Mouse (Mus musculus) embryonic fibroblast, embryonic 13.5 days (primary cell): Measurements from ENCODE around the gene Acer1.

ENCODE experiments used
- CTCF ChIP-seq: IDR thresholded peaks from 2 replicates; pipeline ENCODE4 v1.5.1; 2011; ENCODE audit warnings: mild to moderate bottlenecking, control low read depth, low read length, moderate library complexity, borderline replicate concordance; ENCODE audit not compliant: insufficient read depth
- POLR2A ChIP-seq: IDR thresholded peaks from 2 replicates; pipeline ENCODE4 v1.6.1; 2011; ENCODE audit warnings: low read depth, mild to moderate bottlenecking, control low read depth, low read length, moderate library complexity

GRCm38 (mm10) chr17:56988441-56988840 lies 6.5 kb upstream of the Acer1 start:
- no peak for TF ChIP-seq POLR2A
- no peak for TF ChIP-seq CTCF
